Mouse (Mus musculus): ENCODE measurements around the gene Dlgap5. TPM values are rescaled to one million over a fixed set of nuclear protein-coding genes. Genes with fewer than 3 reads are reported as not detected.

Dlgap5 gene
- polyA plus RNA-seq, 1 experiment, result 76.7 TPM

DNA sequence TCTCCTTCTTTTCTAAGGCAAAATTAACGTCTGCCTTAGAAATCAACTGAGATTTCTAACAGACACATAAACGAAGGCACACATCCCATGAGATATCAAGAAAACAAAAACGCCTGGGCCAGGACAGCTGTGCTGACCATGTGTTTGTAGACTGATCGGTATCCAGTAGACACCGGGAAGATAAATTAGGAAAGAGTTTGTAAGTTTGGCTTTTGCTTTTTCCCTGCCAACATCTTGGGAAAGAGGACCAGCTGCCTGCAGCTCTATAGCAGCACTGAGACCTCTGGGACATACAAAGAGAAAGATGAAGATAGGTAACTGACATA lies 422 bp upstream of the Dlgap5 start:
- peak overlapping the region; percentile 43; the same call in 1 of the 2 replicates for H3K27ac ChIP-seq (ENCODE audit: control insufficient read depth, insufficient read depth, low read depth, low read length, poor library complexity)
- no peak for TF ChIP-seq CTCF (IDR thresholded peaks at IDR 0.05; ENCODE audit: control insufficient read depth, insufficient read depth, low read length)
- no peak for TF ChIP-seq POLR2A (IDR thresholded peaks at IDR 0.05; ENCODE audit: borderline replicate concordance, control insufficient read depth, low read depth, low read length)
- no peaks in the 10 kb centered on the region; the same call in 1 of the 2 replicates for H3K4me1 ChIP-seq (ENCODE audit: control insufficient read depth, insufficient read depth, low read length)
- WGBS, result 51% methylated on average over 5 of the region's 5 CpGs
- peak overlapping the region; percentile 75 for H3K4me3 ChIP-seq (replicated peaks; ENCODE audit: control insufficient read depth, low read depth, low read length)

GRCm38 (mm10) chr14:47417346-47417745 lies 861 bp downstream of the Dlgap5 start:
- 29% methylated on average over 3 of the region's 3 CpGs for WGBS
- TF ChIP-seq CTCF (IDR thresholded peaks at IDR 0.05; ENCODE audit: control insufficient read depth, insufficient read depth, low read length), result no peak
- Histone ChIP-seq H3K4me3 (replicated peaks; ENCODE audit: control insufficient read depth, low read depth, low read length) (peak overlapping the region; percentile 91), H3K4me1 (ENCODE audit: control insufficient read depth, insufficient read depth, low read length) (no peaks in the 10 kb centered on the region; the same call in 1 of the 2 replicates), H3K27ac (ENCODE audit: control insufficient read depth, insufficient read depth, low read depth, low read length, poor library complexity) (no peak overlapping the region)

GRCm38 (mm10) chr14:47406000-47406399 lies 12.2 kb downstream of the Dlgap5 start:
- Histone ChIP-seq H3K27ac (ENCODE audit: control insufficient read depth, insufficient read depth, low read depth, low read length, poor library complexity) (no peak overlapping the region), H3K4me1 (ENCODE audit: control insufficient read depth, insufficient read depth, low read length) (no peaks in the 10 kb centered on the region), H3K4me3 (replicated peaks; ENCODE audit: control insufficient read depth, low read depth, low read length) (no peak overlapping the region)
- 91% methylated on average over 9 of the region's 9 CpGs for WGBS
- TF ChIP-seq POLR2A (IDR thresholded peaks at IDR 0.05; ENCODE audit: borderline replicate concordance, control insufficient read depth, low read depth, low read length), result no peak
- TF ChIP-seq CTCF (IDR thresholded peaks at IDR 0.05; ENCODE audit: control insufficient read depth, insufficient read depth, low read length), result no peak

- WGBS, result 94% methylated on average over 8 of the region's 8 CpGs
- H3K4me3 ChIP-seq (replicated peaks; ENCODE audit: control insufficient read depth, low read depth, low read length), result no peak overlapping the region
- H3K4me1 ChIP-seq (ENCODE audit: control insufficient read depth, insufficient read depth, low read length), result no peaks in the 10 kb centered on the region
- H3K27ac ChIP-seq (ENCODE audit: control insufficient read depth, insufficient read depth, low read depth, low read length, poor library complexity), result no peak overlapping the region
- no peak for TF ChIP-seq POLR2A (IDR thresholded peaks at IDR 0.05; ENCODE audit: borderline replicate concordance, control insufficient read depth, low read depth, low read length)
These were observed 15.5 kb downstream of the Dlgap5 start for GRCm38 (mm10) chr14:47402735-47403134.

- H3K27ac ChIP-seq (ENCODE audit: control insufficient read depth, insufficient read depth, low read depth, low read length, poor library complexity), result no peak overlapping the region
- 58% methylated on average over 5 of the region's 5 CpGs for WGBS
These were observed 22.0 kb downstream of the Dlgap5 start for GRCm38 (mm10) chr14:47396165-47396652.

GRCm38 (mm10) chr14:47395462-47396026 lies 22.7 kb downstream of the Dlgap5 start:
- Histone ChIP-seq H3K4me1 (ENCODE audit: control insufficient read depth, insufficient read depth, low read length) (peaks cover 6% of the 10 kb centered on the region; the same call in 1 of the 2 replicates), H3K4me3 (replicated peaks; ENCODE audit: control insufficient read depth, low read depth, low read length) (no peak overlapping the region), H3K27ac (ENCODE audit: control insufficient read depth, insufficient read depth, low read depth, low read length, poor library complexity) (peak overlapping the region; percentile 5; the same call in 1 of the 2 replicates)
- 72% methylated on average over 15 of the region's 15 CpGs for whole genome bisulfite sequencing
- TF ChIP-seq POLR2A (IDR thresholded peaks at IDR 0.05; ENCODE audit: borderline replicate concordance, control insufficient read depth, low read depth, low read length) (no peak), CTCF (IDR thresholded peaks at IDR 0.05; ENCODE audit: control insufficient read depth, insufficient read depth, low read length) (no peak)

More at GRCm38 (mm10) chr14:47396165-47396652, 22.0 kb downstream of the Dlgap5 start:
- Histone ChIP-seq H3K4me1 (ENCODE audit: control insufficient read depth, insufficient read depth, low read length) (peaks cover 6% of the 10 kb centered on the region; the same call in 1 of the 2 replicates), H3K4me3 (replicated peaks; ENCODE audit: control insufficient read depth, low read depth, low read length) (no peak overlapping the region)
- no peak for TF ChIP-seq POLR2A (IDR thresholded peaks at IDR 0.05; ENCODE audit: borderline replicate concordance, control insufficient read depth, low read depth, low read length)
- TF ChIP-seq CTCF (IDR thresholded peaks at IDR 0.05; ENCODE audit: control insufficient read depth, insufficient read depth, low read length), result peak; percentile 49; the same call in 1 of the 2 replicates

GRCm38 (mm10) chr14:47395007-47395406 lies 23.2 kb downstream of the Dlgap5 start:
- H3K27ac ChIP-seq (ENCODE audit: control insufficient read depth, insufficient read depth, low read depth, low read length, poor library complexity), result no peak overlapping the region
- WGBS, result 67% methylated on average over 6 of the region's 6 CpGs
- H3K4me3 ChIP-seq (replicated peaks; ENCODE audit: control insufficient read depth, low read depth, low read length), result no peak overlapping the region
- H3K4me1 ChIP-seq (ENCODE audit: control insufficient read depth, insufficient read depth, low read length), result peaks cover 6% of the 10 kb centered on the region; the same call in 1 of the 2 replicates
- TF ChIP-seq CTCF (IDR thresholded peaks at IDR 0.05; ENCODE audit: control insufficient read depth, insufficient read depth, low read length) (no peak), POLR2A (IDR thresholded peaks at IDR 0.05; ENCODE audit: borderline replicate concordance, control insufficient read depth, low read depth, low read length) (no peak)

DNA sequence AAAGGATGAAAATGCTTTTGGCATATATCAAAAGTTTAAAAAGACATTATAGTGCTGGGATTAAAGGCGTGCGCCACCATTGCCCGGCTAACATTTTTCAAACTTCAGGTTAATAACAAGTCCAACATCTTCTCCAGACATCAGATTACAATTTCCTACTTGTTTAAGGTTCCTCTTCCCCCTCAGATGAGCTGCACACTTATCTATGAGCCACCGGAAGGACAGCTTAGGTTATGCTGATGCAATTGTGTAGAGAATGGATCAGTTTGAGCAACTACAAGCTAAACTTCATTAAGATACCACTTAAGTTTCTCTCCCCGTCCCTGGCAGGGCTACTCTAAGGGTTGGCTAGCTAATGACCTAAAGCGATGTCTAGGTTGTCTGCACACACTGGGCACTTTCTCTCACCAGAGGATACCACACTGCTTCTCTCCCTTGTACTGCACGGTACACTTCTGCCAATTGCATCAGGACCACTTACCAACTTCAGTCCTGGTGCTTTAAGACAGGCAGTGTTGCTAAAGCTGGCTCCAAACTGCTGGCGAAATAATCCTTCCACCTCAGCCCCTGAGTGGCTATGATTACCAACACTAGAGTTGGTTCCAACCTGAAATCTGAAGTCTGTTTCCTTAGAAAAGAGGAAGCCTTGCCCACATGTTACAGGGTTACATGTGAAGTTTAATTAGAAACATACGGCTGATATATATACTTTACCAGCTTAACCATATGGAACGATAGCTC lies 24.7 kb downstream of the Dlgap5 start:
- Histone ChIP-seq H3K4me1 (ENCODE audit: control insufficient read depth, insufficient read depth, low read length) (peaks cover 6% of the 10 kb centered on the region; the same call in 1 of the 2 replicates), H3K4me3 (replicated peaks; ENCODE audit: control insufficient read depth, low read depth, low read length) (no peak overlapping the region), H3K27ac (ENCODE audit: control insufficient read depth, insufficient read depth, low read depth, low read length, poor library complexity) (peak overlapping the region; percentile 80; the same call in 1 of the 2 replicates)
- WGBS, result 58% methylated on average over 10 of the region's 10 CpGs
- TF ChIP-seq POLR2A (IDR thresholded peaks at IDR 0.05; ENCODE audit: borderline replicate concordance, control insufficient read depth, low read depth, low read length) (no peak), CTCF (IDR thresholded peaks at IDR 0.05; ENCODE audit: control insufficient read depth, insufficient read depth, low read length) (no peak)

Data from bone marrow, adult 2 months (tissue).